Mouse (Mus musculus) adrenal gland, postnatal 25 days (tissue): ENCODE data around the gene Scnn1a. TPM values are rescaled to one million over a fixed set of nuclear protein-coding genes. Genes with fewer than 3 reads are reported as not detected.
A peak's percentile ranks its signal among the peaks of the same experiment; 100 is the strongest.

ENCODE experiments used
- DNase-seq: peaks from one replicate; pipeline ENCODE4 v3.0.0; 2021; ENCODE audit warnings: mixed read lengths
- total RNA-seq: library from RNA; stranded (reverse); gene quantifications from 2 replicates; pipeline ENCODE4 v1.2.3, GENCODE M21; 2021

Gene Scnn1a
- total RNA-seq, 1 experiment from 2014 or later: 1.6 TPM

DNA sequence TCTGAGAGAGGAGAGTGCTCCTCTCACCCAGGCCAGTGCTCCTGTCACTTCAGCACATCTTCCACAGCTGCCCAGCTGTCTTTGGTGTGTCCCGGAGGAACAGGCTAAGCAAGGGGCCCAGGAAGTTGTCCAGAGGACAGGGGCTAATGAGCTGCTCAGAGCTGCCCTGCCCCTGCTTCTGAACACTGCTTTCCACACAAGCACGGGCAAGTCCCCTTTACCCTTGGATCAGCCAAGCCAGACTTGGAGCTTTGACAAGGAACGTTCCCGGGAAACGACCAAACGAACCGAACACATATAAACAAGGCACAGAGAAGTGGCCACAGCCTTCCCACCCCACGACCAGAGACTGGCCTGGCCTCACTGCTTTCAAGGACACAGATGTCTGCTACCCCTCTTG is 23.6 kb downstream of the Scnn1a start:
- DNase-seq: no peak

DNA sequence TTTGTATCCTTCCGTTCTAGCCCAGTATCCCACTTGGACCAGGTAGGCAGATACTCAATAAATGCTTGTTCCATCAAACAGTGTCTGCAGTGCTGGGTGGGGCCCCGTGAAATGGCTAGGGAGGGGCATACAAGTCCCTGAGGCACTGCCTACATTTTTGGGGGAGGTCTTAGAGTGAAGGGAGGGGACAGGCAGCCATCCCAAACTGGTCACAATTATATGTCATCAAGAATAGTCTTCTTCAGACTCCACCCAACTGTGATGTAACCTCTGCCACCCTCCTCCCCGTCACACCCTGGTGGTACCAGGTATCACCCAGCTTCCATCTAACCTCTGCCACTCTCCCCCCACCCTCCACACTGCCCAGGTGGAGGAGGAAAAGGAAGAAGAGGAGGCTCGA is 24.4 kb downstream of the Scnn1a start:
- DNase-seq: no peak

- DNase-seq: no peak
Observed at GRCm38 (mm10) chr6:125345625-125346024, 25.2 kb downstream of the Scnn1a start.

DNA sequence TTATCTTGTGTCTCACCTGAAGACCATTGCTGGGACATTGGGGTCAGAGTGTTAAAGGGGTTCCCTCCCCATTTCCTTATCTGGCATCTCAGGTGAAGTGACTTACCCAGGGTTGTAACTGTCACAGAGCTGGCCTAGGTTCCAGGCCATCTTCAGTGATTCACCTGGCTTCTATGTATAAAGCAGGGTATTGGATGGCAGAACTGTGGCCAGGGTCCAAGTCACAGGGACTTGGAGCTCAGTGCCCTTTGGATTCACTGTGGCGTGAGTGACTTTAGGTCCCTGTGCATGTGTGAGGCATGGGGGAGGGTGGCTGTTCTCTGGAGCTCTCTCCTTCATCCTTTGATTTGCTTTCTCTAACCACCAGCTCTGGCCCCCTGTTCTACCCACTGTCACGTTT is 25.6 kb downstream of the Scnn1a start:
- no peak for DNase-seq

DNA sequence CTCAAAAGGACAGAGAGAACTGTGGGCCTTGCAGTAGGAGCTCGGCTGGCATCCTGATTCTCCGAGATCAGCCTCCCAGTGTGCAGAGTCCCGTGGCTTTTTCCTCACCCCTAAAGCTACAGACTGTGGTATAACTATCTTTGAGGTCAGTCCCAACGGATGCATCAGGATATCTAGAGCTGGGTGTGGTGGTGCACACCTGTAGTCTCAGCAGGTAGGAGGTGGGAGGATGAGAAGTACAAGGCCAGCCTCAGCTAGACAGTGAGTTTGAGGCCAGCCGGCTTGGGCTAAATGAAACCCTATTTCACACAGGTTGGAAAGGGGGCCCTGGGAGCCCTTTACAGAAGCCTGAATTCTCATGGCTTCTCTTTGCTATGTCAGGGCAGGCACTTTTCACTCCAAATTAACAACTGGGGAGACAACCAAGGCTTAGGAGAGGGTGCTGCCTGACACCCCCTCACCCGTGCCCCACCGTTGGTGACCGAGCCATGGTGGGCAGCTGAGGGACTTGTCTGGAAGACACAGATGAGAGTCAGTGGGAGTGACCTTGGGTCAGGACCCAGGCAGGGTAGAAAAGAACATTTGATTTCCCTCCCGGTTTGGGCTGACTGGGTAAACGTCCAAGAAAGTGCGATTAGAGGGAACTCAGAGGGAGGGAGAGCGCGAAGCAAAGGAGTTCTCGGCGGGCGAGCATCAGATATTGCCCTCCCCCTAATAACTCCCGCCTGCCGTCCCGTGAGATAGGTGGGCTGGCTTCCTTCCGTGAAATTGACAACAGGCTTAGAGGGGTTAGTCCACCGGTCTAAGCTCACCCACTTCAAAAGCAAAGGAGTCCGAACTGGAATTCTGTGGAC is 28.5 kb downstream of the Scnn1a start, which contains the start of gene Tnfrsf1a:
Gene Tnfrsf1a, plus strand, starts transcription at position 642 of the 854 bp plus-strand sequence.
- no peak for DNase-seq

DNA sequence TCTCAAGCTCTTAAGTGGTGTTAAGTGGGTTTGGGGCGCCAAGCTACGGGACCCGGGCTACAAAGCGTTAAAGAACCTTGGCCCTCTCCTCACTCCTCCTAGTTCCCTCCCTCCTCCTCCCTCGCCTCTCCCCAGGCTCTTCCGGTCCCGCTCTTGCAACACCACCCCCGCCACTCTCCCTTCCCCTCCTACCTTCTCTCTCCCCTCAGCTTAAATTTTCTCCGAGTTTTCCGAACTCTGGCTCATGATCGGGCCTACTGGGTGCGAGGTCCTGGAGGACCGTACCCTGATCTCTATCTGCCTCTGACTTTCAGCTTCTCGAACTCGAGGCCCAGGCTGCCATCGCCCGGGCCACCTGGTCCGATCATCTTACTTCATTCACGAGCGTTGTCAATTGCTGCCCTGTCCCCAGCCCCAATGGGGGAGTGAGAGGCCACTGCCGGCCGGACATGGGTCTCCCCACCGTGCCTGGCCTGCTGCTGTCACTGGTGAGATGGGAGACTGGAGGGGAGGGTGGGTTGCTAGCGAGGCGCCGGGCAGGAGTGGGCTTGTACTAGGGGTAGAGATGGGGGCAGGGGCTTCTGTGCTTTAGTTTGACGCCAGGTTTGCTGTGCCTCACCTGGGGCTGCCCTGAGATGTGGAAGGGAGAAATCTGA is 29.2 kb downstream of the Scnn1a start:
- peak; percentile 69 for DNase-seq

- peak; percentile 55 for DNase-seq
Observed at GRCm38 (mm10) chr6:125350231-125350994, 30.0 kb downstream of the Scnn1a start.

DNA sequence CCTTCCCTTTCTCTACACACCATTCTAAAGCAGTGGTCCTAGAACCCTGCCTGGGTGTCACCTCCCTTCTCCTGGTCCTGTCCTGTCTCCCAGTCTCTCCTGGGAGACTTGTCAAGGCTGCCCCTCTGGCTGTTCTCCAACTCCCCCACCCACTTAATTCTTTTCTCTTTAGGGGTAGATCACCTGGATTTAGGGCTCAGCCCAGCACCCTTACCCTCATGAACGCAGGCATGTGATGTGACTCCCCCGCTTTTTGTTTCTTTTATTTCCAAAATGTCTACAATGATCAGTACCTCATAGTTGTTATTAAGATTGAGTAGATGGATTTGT is 30.5 kb downstream of the Scnn1a start:
- no peak for DNase-seq

DNA sequence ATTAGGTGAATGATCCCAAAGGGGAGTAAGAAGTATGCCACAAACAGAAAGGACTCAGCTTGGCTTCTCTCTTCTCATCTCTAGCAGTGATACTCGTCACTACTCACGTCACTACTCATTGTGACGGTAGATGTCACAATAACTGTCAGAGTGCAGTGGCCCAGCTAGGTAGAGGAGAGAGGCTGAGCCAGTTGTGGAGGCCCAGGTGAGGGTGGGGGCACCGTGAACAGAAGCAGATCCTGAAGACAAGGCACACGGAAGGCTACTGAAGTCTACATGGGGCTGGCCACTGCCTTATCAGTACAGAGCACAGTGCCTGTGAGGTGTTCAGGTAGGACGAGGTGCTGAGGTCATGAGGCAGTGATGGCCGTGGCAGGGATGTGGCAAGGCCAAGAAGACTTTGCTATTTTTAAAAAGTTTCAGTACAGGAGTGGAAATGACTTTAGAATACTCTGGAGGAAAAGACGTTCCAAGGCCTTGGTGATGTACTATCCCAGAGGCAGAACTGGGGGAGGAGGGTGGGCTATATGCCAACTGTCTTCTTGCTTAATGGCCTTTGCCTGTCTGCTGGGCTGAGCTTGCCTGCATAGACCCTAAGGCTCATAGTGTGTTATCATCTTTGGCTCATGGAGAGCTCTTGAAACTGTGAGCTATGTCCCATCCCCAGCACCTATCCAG is 31.0 kb downstream of the Scnn1a start:
- peak; percentile 69 for DNase-seq

- DNase-seq: no peak
Observed at GRCm38 (mm10) chr6:125352046-125352384, 31.6 kb downstream of the Scnn1a start.

DNA sequence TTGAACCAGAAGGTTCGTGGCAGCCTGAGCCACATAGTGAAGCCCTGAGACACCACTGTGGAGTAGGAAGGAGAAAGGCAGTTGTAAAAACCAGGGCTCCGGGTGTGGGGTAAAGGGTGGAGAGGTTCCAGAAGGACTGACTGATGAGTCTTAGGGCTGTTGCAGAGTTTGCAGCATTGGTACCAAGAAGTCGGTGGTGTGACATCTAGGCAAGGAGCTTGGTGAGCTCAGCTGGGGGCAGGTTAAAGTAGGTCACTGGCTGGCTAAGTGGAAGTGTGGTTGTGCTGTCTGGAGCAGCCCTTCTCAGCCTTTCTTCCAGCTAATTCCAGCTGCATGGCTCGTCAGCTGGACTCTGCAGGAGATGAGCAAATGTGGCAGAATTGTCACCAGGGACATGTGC is 32.4 kb downstream of the Scnn1a start:
- DNase-seq: no peak

DNA sequence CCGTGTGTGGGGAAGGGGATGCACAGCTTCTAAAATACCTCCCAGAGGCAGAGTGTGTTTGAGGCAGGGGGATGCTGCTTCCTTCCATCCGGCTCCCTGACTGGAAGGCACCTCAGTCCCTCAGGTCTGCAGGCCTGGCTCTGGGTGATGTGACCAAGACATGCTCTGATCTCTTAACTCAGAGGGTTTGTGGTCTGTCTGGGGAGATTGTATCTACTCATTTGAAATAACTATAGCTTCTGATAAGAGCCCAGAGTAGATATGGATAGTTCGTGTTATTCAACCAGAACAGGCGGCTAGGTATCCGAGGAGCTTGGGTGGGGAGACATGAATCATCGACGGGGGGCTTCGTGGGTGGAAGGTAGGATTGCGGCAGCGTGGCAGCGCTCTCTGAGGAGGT is 32.8 kb downstream of the Scnn1a start:
- DNase-seq: no peak

- DNase-seq: no peak
Observed at GRCm38 (mm10) chr6:125353655-125354054, 33.2 kb downstream of the Scnn1a start.

DNA sequence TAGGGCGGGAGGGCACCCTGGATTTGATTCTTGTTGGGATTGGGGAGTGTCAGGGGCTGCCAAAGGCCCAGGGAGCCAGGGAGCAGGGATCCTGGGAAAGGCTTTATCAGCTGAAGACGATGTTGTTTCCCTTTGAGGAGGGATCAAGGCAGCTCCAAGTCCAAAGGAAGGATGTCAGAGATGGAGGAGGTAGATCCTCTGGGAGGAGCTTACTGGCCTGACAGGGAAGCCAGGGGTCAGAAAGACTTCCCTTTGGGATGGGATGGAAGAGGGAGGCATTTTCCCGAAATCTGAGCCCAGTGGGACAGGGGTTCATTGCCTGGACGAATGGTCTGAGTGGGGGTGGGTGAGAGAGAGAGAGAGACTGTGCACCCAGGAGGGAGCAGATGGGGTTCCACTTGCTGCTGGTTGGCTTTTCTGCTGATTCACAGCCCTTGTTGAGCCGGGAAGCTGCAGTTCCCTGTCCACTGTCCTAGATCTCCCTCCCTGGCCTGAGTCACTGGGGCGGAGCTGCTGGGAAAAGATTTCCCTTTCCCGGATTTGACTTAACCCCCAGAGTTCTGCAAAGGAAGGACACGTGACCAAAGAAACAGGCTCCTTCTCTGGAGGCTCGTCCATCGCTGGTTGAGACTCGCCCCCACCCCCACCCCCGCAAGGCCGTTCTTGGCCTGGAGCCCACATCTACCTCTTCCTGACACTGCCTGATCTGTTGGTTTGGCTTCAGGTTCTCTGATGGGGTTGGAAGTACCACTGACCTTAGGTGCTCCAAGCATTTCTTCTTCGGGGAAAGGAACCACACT is 34.1 kb downstream of the Scnn1a start:
- peak; percentile 78 for DNase-seq

- no peak for DNase-seq
Observed at GRCm38 (mm10) chr6:125355197-125355741, 34.8 kb downstream of the Scnn1a start.

- no peak for DNase-seq
Observed at GRCm38 (mm10) chr6:125356264-125356663, 35.8 kb downstream of the Scnn1a start.

GRCm38 (mm10) chr6:125357334-125357733 is 36.9 kb downstream of the Scnn1a start:
- no peak for DNase-seq

DNA sequence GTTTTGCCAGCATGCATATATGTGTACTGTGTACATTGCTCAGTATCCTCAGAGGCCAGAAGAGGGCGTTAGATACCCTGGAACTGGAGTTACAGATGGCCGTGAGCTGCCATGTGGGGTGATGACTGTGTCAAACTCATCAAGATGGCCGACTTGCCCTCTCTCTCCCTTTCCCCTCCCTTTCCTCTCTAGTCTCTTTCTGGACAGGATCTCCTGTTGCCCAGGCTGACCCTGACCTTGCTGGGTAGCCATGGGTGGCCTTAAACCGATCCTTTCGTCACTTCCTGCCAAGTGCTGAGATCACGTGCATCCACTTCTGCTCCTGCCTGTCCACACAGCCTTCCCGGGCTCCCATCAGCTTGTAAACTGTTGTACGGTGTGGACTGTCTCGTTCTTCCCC is 39.5 kb downstream of the Scnn1a start:
- DNase-seq: no peak

GRCm38 (mm10) chr6:125360846-125361245 is 40.4 kb downstream of the Scnn1a start:
- no peak for DNase-seq

- DNase-seq: peak; percentile 61
Observed at GRCm38 (mm10) chr6:125361467-125362291, 41.2 kb downstream of the Scnn1a start.
